Mouse (Mus musculus): ENCODE results near the gene Prl7a1.

The Prl7a1 gene

DNA sequence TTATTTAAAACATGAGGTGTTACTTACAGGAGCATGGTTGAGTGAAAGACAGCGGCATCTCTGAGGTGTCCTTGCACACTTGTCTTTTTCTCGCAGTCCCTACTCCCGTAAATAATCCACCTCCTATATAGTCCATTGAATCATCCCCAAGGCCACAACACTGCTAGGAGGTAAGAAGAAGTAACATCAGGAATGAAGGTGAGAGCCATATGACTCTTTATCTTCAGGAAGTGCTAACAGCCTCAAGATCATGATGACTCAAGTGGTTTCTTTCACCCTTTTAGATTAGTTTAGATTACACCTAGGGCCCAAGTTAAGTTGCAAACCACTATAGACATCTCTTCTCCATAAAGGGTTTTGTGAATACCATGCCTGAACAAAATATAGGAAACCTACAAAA is at the start of gene Prl7a1:
TSS of gene Prl7a1 (minus strand) at position 101 of the 400 bp plus-strand sequence.
- DNase-seq: no peak

- DNase-seq: no peak
Measured at GRCm38 (mm10) chr13:27667936-27668335, 25.6 kb upstream of the Prl7a1 start, which contains the start of gene Prl7a2. Gene Prl7a2 (minus strand): TSS chr13:27668036.

DNA sequence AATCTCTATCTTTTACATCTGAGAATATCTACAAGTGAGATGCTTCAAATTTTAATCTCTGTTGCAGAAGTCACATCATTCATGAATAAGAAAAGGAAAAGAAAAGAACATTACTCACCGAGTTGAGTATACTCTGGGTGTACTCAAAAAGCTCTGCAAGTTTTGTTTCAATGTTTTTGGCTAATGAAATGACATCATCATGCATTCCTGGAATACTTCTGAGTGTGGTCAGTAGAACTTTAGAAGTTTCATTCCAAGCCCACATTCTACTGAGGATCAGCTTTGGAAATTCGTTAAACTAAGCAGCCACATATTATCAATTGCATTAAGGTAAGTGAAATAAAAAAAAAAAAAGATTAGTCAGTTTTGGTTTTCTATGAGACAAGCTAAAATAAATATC is 18.5 kb upstream of the Prl7a1 start:
- DNase-seq: no peak

DNA sequence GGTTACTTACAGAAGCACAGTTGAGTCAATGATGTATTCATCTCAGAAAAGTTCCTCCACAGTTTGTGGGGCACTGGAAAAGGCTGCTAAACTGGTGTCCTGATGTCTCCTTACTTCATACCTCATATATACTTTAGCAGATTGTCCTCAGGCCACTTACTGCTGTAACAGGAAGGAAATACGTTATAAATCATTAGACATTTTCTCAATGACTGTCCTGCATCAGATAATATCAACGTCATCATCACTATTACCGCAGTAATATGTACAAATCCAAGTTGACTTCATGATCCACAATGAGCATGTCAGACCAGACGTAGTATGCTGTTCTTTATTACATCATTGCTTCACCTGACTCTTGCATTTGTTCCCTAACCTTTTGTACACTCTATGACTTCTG is 31.8 kb downstream of the Prl7a1 start, which contains the start of gene Prl7b1:
TSS of gene Prl7b1 (minus strand) at position 101 of the 400 bp plus-strand sequence.
- DNase-seq: no peak

Data from kidney, postnatal 10 days (tissue).